In genomic region chr1:36105917-36106706, GRCm38 (mm10) we compare ENCODE assay signal across 25 mouse cellular contexts.
"Had no signal": no experiment of that assay in that cellular context is flagged by ENCODE, and none has a peak within 500 bp of the region (broad histone marks: within the 10 kb centered on the region; RNA-seq: fewer than 3 reads in every experiment).

No protein-coding gene starts in this region.

- DNase-seq: gastrocnemius, adult 2 months; gastrocnemius, postnatal 10 days; gastrocnemius, postnatal 25 days; heart, adult 18-20 months; heart, postnatal 10 days; heart, postnatal 4 days; kidney, adult 18-20 months; kidney, adult 9 months; kidney, postnatal 14 days; liver, embryonic 13.5 days had no signal

- ATAC-seq: forebrain, embryonic 16.5 days; hindbrain, embryonic 16.5 days; inflammation-experienced regulatory T-cells, adult 6 months; intestine, embryonic 15.5 days; intestine, postnatal 0 days had no signal

- H3K27me3 ChIP-seq: heart, embryonic 12.5 days; hindbrain, embryonic 12.5 days; intestine, embryonic 15.5 days; limb, embryonic 12.5 days; liver, embryonic 13.5 days; liver, embryonic 15.5 days had no signal

- H3K4me3 ChIP-seq: gastrocnemius, adult 2 months; heart, embryonic 10.5 days; heart, embryonic 12.5 days; hindbrain, embryonic 10.5 days; hindbrain, embryonic 12.5 days; intestine, embryonic 15.5 days; layer of hippocampus, adult 2 months; left cerebral cortex, adult 2 months; limb, embryonic 10.5 days; limb, embryonic 12.5 days; liver, embryonic 13.5 days; liver, embryonic 15.5 days had no signal

- H3K4me2 ChIP-seq: heart, embryonic 12.5 days; hindbrain, embryonic 12.5 days; hindbrain, embryonic 14.5 days; intestine, embryonic 15.5 days; limb, embryonic 12.5 days; liver, embryonic 13.5 days; liver, embryonic 15.5 days had no signal

- H3K27ac ChIP-seq: gastrocnemius, adult 2 months; hindbrain, embryonic 10.5 days; hindbrain, embryonic 12.5 days; hindbrain, embryonic 14.5 days; intestine, embryonic 15.5 days; layer of hippocampus, adult 2 months; left cerebral cortex, adult 2 months; limb, embryonic 10.5 days; limb, embryonic 12.5 days; liver, embryonic 13.5 days; liver, embryonic 15.5 days had no signal

- H3K9me3 ChIP-seq: heart, embryonic 10.5 days; heart, embryonic 12.5 days; hindbrain, embryonic 10.5 days; hindbrain, embryonic 12.5 days; intestine, embryonic 15.5 days; limb, embryonic 10.5 days; limb, embryonic 12.5 days; liver, embryonic 13.5 days; liver, embryonic 15.5 days had no signal

- H3K9ac ChIP-seq: heart, embryonic 12.5 days; hindbrain, embryonic 12.5 days; hindbrain, embryonic 14.5 days; intestine, embryonic 15.5 days; limb, embryonic 12.5 days; liver, embryonic 13.5 days; liver, embryonic 15.5 days had no signal

- H3K4me1 ChIP-seq: heart, embryonic 12.5 days; hindbrain, embryonic 10.5 days; hindbrain, embryonic 12.5 days; intestine, embryonic 15.5 days; limb, embryonic 10.5 days; limb, embryonic 12.5 days had no signal
